Mouse (Mus musculus) left cerebral cortex, postnatal 36 days (tissue): Measurements from ENCODE around the gene Hspb7. TPM values are rescaled to one million over a fixed set of nuclear protein-coding genes. Genes with fewer than 3 reads are reported as not detected.

Experiments
- DNase-seq, 2 experiments: peaks; one replicate each; pipeline ENCODE4 v3.0.0; 2021 to 2022; ENCODE audit warnings: low spot score in 2 of 2, mixed read lengths in 1 of 2
- intact Hi-C: fragments of 180-260 bp; cut with DNase I; formaldehyde crosslinking; loops from one replicate; pipeline ENCODE4 v1.15.1; 2025
- total RNA-seq, 2 experiments: library from RNA; stranded (reverse); gene quantifications; 2 replicates each; pipeline ENCODE4 v1.2.3; 2021

The Hspb7 gene
- total RNA-seq, 2 experiments from 2014 or later: 0.18 to 0.47 TPM

DNA sequence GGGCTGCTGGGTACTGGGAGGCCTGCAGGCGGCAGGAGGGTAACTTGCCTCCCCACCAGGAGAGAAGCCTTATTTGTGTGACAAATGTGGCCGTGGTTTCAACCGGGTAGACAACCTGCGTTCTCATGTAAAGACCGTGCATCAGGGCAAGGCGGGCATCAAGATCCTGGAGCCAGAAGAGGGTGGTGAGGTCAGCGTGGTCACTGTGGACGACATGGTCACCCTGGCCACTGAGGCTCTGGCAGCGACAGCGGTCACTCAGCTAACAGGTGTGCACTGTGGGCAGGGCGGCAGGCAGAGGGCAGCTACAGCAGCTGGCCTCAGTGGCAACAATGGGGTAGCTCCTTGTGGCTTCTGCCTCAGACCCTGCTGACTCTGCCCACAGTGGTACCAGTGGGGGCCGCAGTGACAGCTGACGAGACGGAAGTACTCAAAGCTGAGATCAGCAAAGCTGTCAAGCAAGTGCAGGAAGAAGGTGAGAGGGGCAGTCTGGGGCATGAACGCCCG lies 45.8 kb downstream of the Hspb7 start:
- DNase-seq: no peak
- intact Hi-C loops: no loop called here

DNA sequence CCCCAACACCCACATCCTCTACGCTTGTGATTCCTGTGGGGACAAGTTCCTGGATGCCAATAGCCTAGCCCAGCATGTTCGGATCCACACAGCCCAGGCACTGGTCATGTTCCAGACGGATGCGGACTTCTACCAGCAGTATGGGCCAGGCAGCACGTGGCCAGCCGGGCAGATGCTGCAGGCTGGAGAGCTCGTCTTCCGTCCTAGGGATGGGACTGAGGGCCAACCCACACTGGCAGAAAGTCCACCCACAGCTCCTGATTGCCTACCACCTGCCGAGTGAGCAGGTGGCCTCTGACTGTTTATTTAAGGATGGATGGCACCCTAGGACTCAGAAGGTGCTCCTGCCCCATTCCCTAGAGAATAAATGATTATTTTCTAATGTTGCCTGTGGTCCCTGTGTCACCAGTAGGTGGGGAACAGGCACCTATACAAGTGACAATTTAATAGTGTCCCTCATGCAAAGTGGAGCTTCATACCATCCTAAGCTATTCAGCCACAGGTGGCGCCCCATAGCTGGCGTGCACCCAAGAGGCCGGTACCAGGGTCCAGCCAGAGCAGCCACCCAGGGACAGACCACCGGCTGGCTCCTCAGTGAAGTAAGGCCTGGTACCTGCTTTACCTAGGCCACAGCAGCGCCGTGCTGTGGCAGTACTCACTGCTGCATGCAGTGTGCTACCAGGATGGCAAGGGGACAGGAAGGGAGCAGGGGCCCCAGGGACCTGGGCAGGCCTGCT lies 46.4 kb downstream of the Hspb7 start:
- intact Hi-C loops: no loop called here
- DNase-seq: no peak

DNA sequence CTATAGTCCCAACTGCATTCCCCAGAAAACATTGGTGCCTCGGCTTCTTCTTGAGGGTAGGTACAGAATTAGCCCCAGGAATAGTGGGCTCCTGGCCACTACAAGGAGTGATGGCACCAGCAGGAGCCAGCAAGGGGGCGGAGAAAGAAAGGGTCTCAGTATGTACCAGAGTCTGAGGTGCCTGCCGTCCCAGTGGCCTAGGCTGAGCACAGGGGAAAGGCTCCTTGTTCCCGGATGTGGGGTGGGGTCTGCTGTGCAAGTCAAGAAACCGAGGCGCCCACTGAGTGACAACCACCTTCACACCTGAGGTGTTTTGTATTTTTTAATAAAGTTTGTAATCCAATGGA lies 47.0 kb downstream of the Hspb7 start:
- DNase-seq: no peak
- intact Hi-C loops: no loop called here

DNA sequence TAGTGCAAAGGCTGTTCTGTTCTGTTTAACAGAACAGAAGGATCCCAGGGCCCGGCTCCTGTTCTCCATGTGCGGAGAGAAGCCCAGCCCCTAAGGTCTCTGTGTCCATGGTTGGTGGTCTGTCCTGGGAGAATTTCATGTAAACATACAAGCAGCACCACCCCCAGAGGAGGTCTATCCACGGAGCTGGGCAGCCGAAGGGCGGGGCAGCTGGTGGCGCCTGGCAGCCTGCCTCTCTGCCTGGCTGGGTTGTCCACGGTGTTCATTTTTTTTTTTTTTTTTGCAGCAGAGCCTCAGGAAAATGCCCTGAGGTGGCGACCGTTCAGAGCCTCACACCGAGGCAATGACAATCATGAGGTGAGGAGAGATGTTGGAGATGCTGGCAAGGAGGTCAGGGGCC lies 48.0 kb downstream of the Hspb7 start:
- no peak for DNase-seq
- intact Hi-C loops: no loop called here

DNA sequence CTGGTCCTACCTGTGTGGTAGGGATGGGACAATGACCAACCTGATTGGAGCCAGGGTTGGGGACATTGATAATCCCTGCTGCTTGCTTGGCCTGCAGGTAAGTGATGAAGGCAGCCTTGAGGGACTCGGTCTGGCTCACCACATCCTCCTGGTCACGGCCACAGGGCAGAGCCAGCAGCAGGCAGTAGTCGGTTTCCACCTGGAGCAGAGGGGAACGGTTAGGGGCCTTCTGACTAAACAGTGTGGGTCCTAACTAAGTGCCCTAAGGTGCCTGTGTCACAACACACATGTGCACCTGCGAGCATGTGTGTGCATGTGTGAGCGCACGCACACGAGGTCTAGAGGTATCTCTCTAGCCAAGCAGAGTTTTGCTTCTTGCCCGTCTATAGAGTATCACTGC lies 48.8 kb downstream of the Hspb7 start:
- intact Hi-C loops: no loop called here

DNA sequence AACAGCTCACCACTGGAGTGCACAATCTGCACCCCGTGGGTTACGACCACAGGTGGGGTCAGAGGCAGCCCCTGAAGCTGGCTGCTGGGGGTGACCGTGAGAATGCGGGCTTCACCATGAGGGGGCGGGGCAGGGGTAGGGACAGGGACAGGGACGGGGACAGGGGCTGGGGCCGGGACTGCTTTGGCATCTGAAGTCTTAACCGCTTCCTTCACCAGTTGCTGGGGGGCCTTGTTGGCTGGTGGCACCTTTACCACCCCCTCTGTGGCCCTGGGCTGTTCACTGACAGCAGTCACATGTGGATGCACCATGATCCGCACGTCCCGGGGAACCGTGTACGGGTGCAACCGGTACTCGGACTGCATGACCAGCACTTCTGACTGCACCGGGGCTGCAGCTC lies 50.9 kb downstream of the Hspb7 start:
- no peak for DNase-seq
- intact Hi-C loops: no loop called here

More for the DNA sequence above, 48.8 kb downstream of the Hspb7 start:
- no peak for DNase-seq

DNA sequence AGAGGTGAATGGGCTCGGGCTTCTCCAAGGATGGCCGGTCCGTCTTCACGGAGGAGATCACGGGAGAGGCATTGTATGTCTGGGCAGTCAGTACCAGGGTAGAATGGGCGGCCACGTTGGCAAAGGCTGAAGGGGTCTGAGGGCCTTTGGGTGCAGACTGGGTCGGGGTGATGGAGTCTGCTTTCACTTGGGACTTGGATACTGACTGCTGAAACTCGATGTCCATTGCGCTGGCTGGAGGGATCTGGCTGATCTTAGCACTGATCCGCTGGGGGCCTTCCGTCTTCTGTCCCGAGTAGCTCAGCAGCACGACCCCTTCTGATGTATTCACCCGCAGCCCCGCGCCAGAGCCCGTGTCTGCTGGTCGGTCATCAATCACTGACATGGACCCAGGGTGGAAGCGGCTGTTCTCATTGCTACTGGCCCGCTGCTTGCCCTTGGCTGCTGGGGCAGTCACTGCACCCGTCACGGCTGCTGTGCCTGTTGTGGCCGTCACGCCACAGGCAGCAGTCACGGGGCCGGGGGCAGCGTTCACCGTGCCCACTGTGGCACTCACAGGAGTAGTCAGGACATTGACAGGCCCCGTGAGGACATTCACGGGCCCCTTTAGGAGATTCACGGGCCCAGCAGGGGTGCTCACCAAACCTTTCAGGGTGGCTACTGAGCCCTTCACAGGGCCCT lies 52.2 kb downstream of the Hspb7 start:
- no peak for DNase-seq
- intact Hi-C loops: no loop called here

DNA sequence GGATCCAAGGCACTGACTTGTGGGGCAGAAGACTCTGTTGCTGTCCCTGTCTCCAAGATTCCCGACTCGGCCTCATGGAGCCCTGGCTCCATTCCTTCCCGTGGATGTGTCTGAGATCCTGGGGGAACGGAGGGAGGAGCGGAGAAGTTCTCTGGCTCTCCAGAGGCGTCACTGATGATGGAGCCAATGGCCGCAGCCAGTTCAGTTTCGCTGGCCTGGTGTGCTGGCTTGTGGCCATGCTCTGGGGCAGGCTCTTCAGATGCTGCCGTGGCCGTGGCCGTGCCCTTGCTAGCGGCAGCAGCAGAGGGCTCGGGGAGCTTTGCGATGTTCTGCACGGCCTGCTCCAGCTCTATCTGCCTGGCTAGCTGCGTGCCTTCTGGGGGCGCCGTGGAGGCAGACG lies 53.9 kb downstream of the Hspb7 start:
- no peak for DNase-seq
- intact Hi-C loops: no loop called here

Other genes with a start within 250 kb of the Hspb7 start
- 1 to 10 TPM; 3.2 to 3.3 TPM for gene Rsg1, start 206.8 kb upstream of the Hspb7 start, total RNA-seq
- 10 to 100 TPM; 14.6 to 15.3 TPM for gene Arhgef19, start 181.3 kb upstream of the Hspb7 start, total RNA-seq
- 1 to 10 TPM; 1.4 to 1.5 TPM for gene Epha2, start 119.5 kb upstream of the Hspb7 start, total RNA-seq
- gene Fam131c, start 52.6 kb upstream of the Hspb7 start, total RNA-seq: 1 to 10 TPM; 3.1 TPM
- gene Clcnka, start 22.1 kb upstream of the Hspb7 start, total RNA-seq: not detected
- under 1 TPM in 1 of 2 experiments, not detected in 1; 0.84 TPM for gene Clcnkb, start 4.8 kb upstream of the Hspb7 start, total RNA-seq
- 1 to 10 TPM; 4.2 to 5.2 TPM for gene Srarp, start 15.3 kb downstream of the Hspb7 start, total RNA-seq
- gene Zbtb17, start 23.9 kb downstream of the Hspb7 start, total RNA-seq: 10 to 100 TPM; 41.1 to 42.4 TPM
- 10 to 100 TPM; 50.8 to 72.8 TPM for gene Spen, start 117.8 kb downstream of the Hspb7 start, total RNA-seq
- gene Fblim1, start 185.3 kb downstream of the Hspb7 start, total RNA-seq: 1 to 10 TPM in 1 of 2 experiments, under 1 TPM in 1; 0.68 to 1.2 TPM
- 1 to 10 TPM in 1 of 2 experiments, under 1 TPM in 1; 0.35 to 1.3 TPM for gene Tmem82, start 197.9 kb downstream of the Hspb7 start, total RNA-seq
- gene Slc25a34, start 203.0 kb downstream of the Hspb7 start, total RNA-seq: 1 to 10 TPM; 3.0 to 4.3 TPM
- gene Plekhm2, start 244.1 kb downstream of the Hspb7 start, total RNA-seq: 10 to 100 TPM; 90.7 to 91.7 TPM